Mouse (Mus musculus): ENCODE measurements around the gene Arrb1. TPM values are rescaled to one million over a fixed set of nuclear protein-coding genes. Genes with fewer than 3 reads are reported as not detected.

The Arrb1 gene
- total RNA-seq, 2 experiments from 2014 or later: 193 to 197 TPM

- DNase-seq (ENCODE audit: extremely low spot score in 1 of 2, low spot score in 2 of 2): peak in 1 of 2 experiments; percentile 52
- intact Hi-C loops (cut with DNase I): no loop called here
- TF ChIP-seq CTCF (IDR thresholded peaks at IDR 0.05): no peak
- peak overlapping the region; percentile 19 for H3K4me3 ChIP-seq
- peak overlapping the region; percentile 56 for H3K27ac ChIP-seq
These were observed 4.1 kb downstream of the Arrb1 start for GRCm38 (mm10) chr7:99539201-99539891.

GRCm38 (mm10) chr7:99540016-99540415, 4.8 kb downstream of the Arrb1 start:
- H3K4me3 ChIP-seq: peak overlapping the region; percentile 19
- H3K27ac ChIP-seq: peak overlapping the region; percentile 56
- intact Hi-C loops (cut with DNase I): no loop called here

GRCm38 (mm10) chr7:99541204-99541603, 5.9 kb downstream of the Arrb1 start:
- Histone ChIP-seq H3K27ac (no peak overlapping the region), H3K4me3 (no peak overlapping the region)
- no peak for TF ChIP-seq CTCF (IDR thresholded peaks at IDR 0.05)
- intact Hi-C loops (cut with DNase I): no loop called here
- DNase-seq (ENCODE audit: extremely low spot score in 1 of 2, low spot score in 2 of 2): peak in 1 of 2 experiments; percentile 10

More at GRCm38 (mm10) chr7:99540016-99540415, 4.8 kb downstream of the Arrb1 start:
- no peak for DNase-seq (ENCODE audit: extremely low spot score in 1 of 2, low spot score in 2 of 2)
- no peak for TF ChIP-seq CTCF (IDR thresholded peaks at IDR 0.05)

- intact Hi-C loops (cut with DNase I): no loop called here
- peak in 1 of 2 experiments; percentile 52 for DNase-seq (ENCODE audit: extremely low spot score in 1 of 2, low spot score in 2 of 2)
- peak overlapping the region; percentile 73; the same call in 1 of the 2 replicates for H3K27ac ChIP-seq
These were observed 9.0 kb downstream of the Arrb1 start for GRCm38 (mm10) chr7:99544272-99544671.

GRCm38 (mm10) chr7:99545885-99546745, 10.8 kb downstream of the Arrb1 start:
- peak overlapping the region; percentile 73 for H3K27ac ChIP-seq
- intact Hi-C loops (cut with DNase I): no loop called here
- H3K4me3 ChIP-seq: no peak overlapping the region
- DNase-seq (ENCODE audit: extremely low spot score in 1 of 2, low spot score in 2 of 2): peak in 1 of 2 experiments; percentile 45
- no peak; the same call in 1 of the 2 replicates for TF ChIP-seq CTCF (IDR thresholded peaks at IDR 0.05)

More at GRCm38 (mm10) chr7:99544272-99544671, 9.0 kb downstream of the Arrb1 start:
- no peak overlapping the region for H3K4me3 ChIP-seq
- TF ChIP-seq CTCF (IDR thresholded peaks at IDR 0.05): no peak

GRCm38 (mm10) chr7:99547584-99548487, 12.6 kb downstream of the Arrb1 start:
- no peak for TF ChIP-seq CTCF (IDR thresholded peaks at IDR 0.05)
- Histone ChIP-seq H3K4me3 (no peak overlapping the region), H3K27ac (no peak overlapping the region)
- no peak for DNase-seq (ENCODE audit: extremely low spot score in 1 of 2, low spot score in 2 of 2)
- intact Hi-C loops (cut with DNase I): no loop called here

- intact Hi-C loops (cut with DNase I): no loop called here
- TF ChIP-seq CTCF (IDR thresholded peaks at IDR 0.05): no peak
- Histone ChIP-seq H3K4me3 (no peak overlapping the region), H3K27ac (no peak overlapping the region)
- no peak for DNase-seq (ENCODE audit: extremely low spot score in 1 of 2, low spot score in 2 of 2)
These were observed 14.4 kb downstream of the Arrb1 start for GRCm38 (mm10) chr7:99549668-99550067.

GRCm38 (mm10) chr7:99551623-99552022, 16.4 kb downstream of the Arrb1 start:
- intact Hi-C loops (cut with DNase I): no loop called here
- no peak overlapping the region for H3K4me3 ChIP-seq
- DNase-seq (ENCODE audit: extremely low spot score in 1 of 2, low spot score in 2 of 2): no peak

GRCm38 (mm10) chr7:99553222-99553884, 18.1 kb downstream of the Arrb1 start:
- Histone ChIP-seq H3K27ac (no peak overlapping the region; the same call in 1 of the 2 replicates), H3K4me3 (no peak overlapping the region)
- DNase-seq (ENCODE audit: extremely low spot score in 1 of 2, low spot score in 2 of 2): no peak
- intact Hi-C loops (cut with DNase I): no loop called here
- TF ChIP-seq CTCF (IDR thresholded peaks at IDR 0.05): no peak

More at GRCm38 (mm10) chr7:99551623-99552022, 16.4 kb downstream of the Arrb1 start:
- no peak overlapping the region for H3K27ac ChIP-seq
- no peak for TF ChIP-seq CTCF (IDR thresholded peaks at IDR 0.05)

GRCm38 (mm10) chr7:99553885-99554269, 18.6 kb downstream of the Arrb1 start:
- TF ChIP-seq CTCF (IDR thresholded peaks at IDR 0.05): no peak
- intact Hi-C loops (cut with DNase I): no loop called here
- H3K4me3 ChIP-seq: no peak overlapping the region
- DNase-seq (ENCODE audit: extremely low spot score in 1 of 2, low spot score in 2 of 2): no peak
- H3K27ac ChIP-seq: no peak overlapping the region; the same call in 1 of the 2 replicates

- TF ChIP-seq CTCF (IDR thresholded peaks at IDR 0.05): peak; percentile 85
- DNase-seq (ENCODE audit: extremely low spot score in 1 of 2, low spot score in 2 of 2): peak; percentile 68 to 75
- intact Hi-C loops (cut with DNase I): loop anchor here (1.0 to 5.0 kb wide), 2 partner anchors 36 to 56 kb away; no protein-coding TSS in a partner anchor
- peak overlapping the region; percentile 25; the same call in 1 of the 2 replicates for H3K27ac ChIP-seq
- no peak overlapping the region for H3K4me3 ChIP-seq
These were observed 20.6 kb downstream of the Arrb1 start for GRCm38 (mm10) chr7:99555862-99556261.

Measured in left cerebral cortex, adult 2 months (tissue).